Mouse (Mus musculus) limb, embryonic 12.5 days (tissue): ENCODE measurements around the gene Zc2hc1b. TPM values are rescaled to one million over a fixed set of nuclear protein-coding genes. Genes with fewer than 3 reads are reported as not detected.

Source experiments
- ATAC-seq: fragments of 200-750 bp; cut with Nextera tagmentation; 2 replicates; pipeline ENCODE4 v1.8.0; 2017; ENCODE audit warnings: low read depth, moderate TSS enrichment; ENCODE audit not compliant: insufficient number of reproducible peaks, insufficient read depth, low FRiP score, low TSS enrichment
- H3K27ac ChIP-seq: fragments of 300-500 bp; sonication (generic); 2 replicates; pipeline ENCODE4 v1.5.1; 2016; ENCODE audit warnings: mild to moderate bottlenecking, moderate library complexity
- H3K27me3 ChIP-seq: fragments of 300-500 bp; sonication (generic); 2 replicates; pipeline ENCODE4 v1.6.1; 2016; ENCODE audit warnings: mild to moderate bottlenecking, moderate library complexity
- H3K36me3 ChIP-seq: fragments of 300-500 bp; sonication (generic); 2 replicates; pipeline ENCODE4 v1.6.1; 2016; ENCODE audit warnings: mild to moderate bottlenecking, moderate library complexity
- H3K4me1 ChIP-seq: fragments of 300-500 bp; sonication (generic); replicated peaks from 2 replicates; pipeline ENCODE4 v1.6.1; 2016
- H3K4me2 ChIP-seq: fragments of 300-500 bp; sonication (generic); 2 replicates; pipeline ENCODE4 v1.6.1; 2016; ENCODE audit warnings: mild to moderate bottlenecking, moderate library complexity
- H3K4me3 ChIP-seq: fragments of 300-500 bp; sonication (generic); replicated peaks from 2 replicates; pipeline ENCODE4 v1.5.1; 2016; ENCODE audit warnings: mild to moderate bottlenecking
- H3K9ac ChIP-seq: fragments of 300-500 bp; sonication (generic); replicated peaks from 2 replicates; pipeline ENCODE4 v1.6.1; 2016; ENCODE audit warnings: mild to moderate bottlenecking, moderate library complexity
- H3K9me3 ChIP-seq: fragments of 300-500 bp; sonication (generic); 2 replicates; pipeline ENCODE4 v1.6.1; 2016; ENCODE audit warnings: mild to moderate bottlenecking, moderate library complexity
- WGBS: fragments of 180-500 bp; shearing (Covaris S2); methylation state at CpG from one replicate; pipeline ENCODE4 v1.1.7; 2016; 5-methylcytosine and 5-hydroxymethylcytosine counted together
- polyA plus RNA-seq: library from polyadenylated mRNA; unstranded; fragments of >200 nt; fragmentation: Nextera tagmentation; extraction: Ambion mirVana; gene quantifications from 2 replicates; pipeline ENCODE4 v1.2.1, GENCODE M21; 2016

Gene Zc2hc1b
- polyA plus RNA-seq: not detected in 2 replicates

DNA sequence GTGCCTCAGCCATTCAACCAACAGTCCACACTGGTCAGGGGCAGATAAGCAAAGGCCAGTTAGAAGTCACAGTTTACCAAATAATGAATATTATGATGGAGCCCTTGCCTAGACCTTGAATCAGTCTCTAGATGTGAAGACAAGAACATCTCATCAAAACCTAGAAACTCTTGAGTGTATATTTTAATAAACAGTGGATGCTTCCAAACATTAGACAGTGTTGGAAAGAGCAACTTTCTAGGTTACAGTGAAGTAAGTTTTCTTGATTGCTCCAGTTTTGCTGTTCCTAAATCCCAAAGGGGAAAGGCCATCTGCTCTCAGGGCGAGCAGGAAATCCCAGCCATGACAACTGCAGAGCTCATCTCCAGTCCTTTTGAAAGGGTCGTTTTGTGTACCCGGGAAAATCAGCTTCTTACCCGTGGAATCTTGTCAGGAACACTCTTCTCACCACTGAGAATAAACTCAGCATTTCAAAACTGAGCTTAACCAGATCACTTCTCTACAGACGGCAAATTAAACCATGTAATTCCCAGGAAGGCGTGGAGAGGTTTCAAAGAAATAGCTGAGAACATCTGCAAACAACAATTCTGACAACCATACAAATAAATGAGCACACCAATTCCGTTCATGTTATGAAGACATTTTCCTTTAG is at the start of gene Zc2hc1b:
Gene Zc2hc1b (minus strand): TSS at position 51 of the 652 bp plus-strand sequence.
- Histone ChIP-seq H3K4me2 (no peak within 1 kb of the TSS), H3K9ac (no peak within 1 kb of the TSS), H3K4me1 (peaks cover 3% of the 10 kb centered on the region; the same call in 1 of the 2 replicates), H3K27me3 (no peaks in the 10 kb centered on the region), H3K36me3 (peaks cover 65% of the 10 kb centered on the region), H3K4me3 (no peak within 1 kb of the TSS), H3K27ac (no peak within 1 kb of the TSS), H3K9me3 (no peaks in the 10 kb centered on the region)
- no peak for ATAC-seq
- whole genome bisulfite sequencing: 77% methylated on average over 7 of the region's 7 CpGs

DNA sequence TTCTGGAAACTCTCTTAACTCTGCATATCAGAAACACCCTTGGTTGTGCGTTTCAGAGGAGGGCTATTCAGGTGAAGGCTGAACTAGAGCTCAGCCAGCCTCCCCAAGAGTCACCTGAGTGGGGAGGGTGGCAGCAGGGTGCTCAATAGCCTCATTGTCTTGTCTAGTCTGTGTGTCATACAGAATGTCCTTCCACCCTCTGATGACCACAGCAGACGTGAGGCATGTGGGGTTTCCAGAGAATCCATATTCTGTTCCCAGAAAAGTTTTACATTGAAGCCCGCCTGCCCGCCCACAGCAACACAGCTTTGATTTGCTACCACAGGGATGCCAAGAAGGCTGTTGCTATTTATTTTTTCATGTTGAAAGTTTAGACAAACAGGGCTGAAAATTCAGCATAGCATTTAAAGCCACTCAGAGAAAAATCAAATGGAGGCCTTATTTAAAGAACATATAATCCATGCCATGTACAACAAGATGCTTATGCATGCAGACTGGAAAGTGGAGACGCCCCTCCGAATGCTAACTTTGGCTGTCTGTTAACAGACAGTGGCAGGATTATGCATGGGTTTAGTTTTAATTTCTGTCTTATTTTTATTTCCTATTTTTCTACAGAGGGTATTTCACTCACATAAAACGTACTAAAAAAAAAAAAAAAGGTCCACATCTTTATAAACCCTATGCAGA is 47.7 kb upstream of the Zc2hc1b start:
- Histone ChIP-seq H3K9me3 (no peaks in the 10 kb centered on the region), H3K4me1 (no peaks in the 10 kb centered on the region), H3K4me3 (no peak overlapping the region), H3K27ac (no peak overlapping the region), H3K27me3 (no peaks in the 10 kb centered on the region), H3K4me2 (no peak overlapping the region), H3K36me3 (peaks cover 25% of the 10 kb centered on the region), H3K9ac (no peak overlapping the region)
- ATAC-seq: no peak
- 86% methylated on average over 7 of the region's 7 CpGs for WGBS

- peaks cover 15% of the 10 kb centered on the region for H3K36me3 ChIP-seq
- no peaks in the 10 kb centered on the region for H3K9me3 ChIP-seq
- no peak overlapping the region for H3K4me2 ChIP-seq
- WGBS: 87% methylated on average over 3 of the region's 3 CpGs
- H3K27ac ChIP-seq: no peak overlapping the region
- no peak for ATAC-seq
- H3K4me1 ChIP-seq: no peaks in the 10 kb centered on the region
- H3K27me3 ChIP-seq: no peaks in the 10 kb centered on the region
- no peak overlapping the region for H3K9ac ChIP-seq
- no peak overlapping the region for H3K4me3 ChIP-seq
Measured at GRCm38 (mm10) chr10:13222135-13222534, 44.3 kb upstream of the Zc2hc1b start.

- Histone ChIP-seq H3K9me3 (no peaks in the 10 kb centered on the region), H3K36me3 (peaks cover 19% of the 10 kb centered on the region), H3K4me3 (no peak overlapping the region), H3K4me1 (no peaks in the 10 kb centered on the region), H3K4me2 (no peak overlapping the region), H3K9ac (no peak overlapping the region), H3K27ac (no peak overlapping the region), H3K27me3 (no peaks in the 10 kb centered on the region)
- no peak for ATAC-seq
- 67% methylated on average over 1 of the region's 1 CpGs for WGBS
Measured at GRCm38 (mm10) chr10:13220061-13220460, 42.2 kb upstream of the Zc2hc1b start.

- Histone ChIP-seq H3K27me3 (no peaks in the 10 kb centered on the region), H3K4me3 (no peak overlapping the region), H3K4me1 (0 out of 2 replicates have a peak, but pooled peaks cover 2% of the 10 kb centered on the region), H3K9ac (no peak overlapping the region), H3K4me2 (no peak overlapping the region), H3K27ac (no peak overlapping the region), H3K36me3 (peaks cover 12% of the 10 kb centered on the region; the same call in 1 of the 2 replicates), H3K9me3 (no peaks in the 10 kb centered on the region)
- ATAC-seq: no peak
- WGBS: 81% methylated on average over 12 of the region's 12 CpGs
Measured at GRCm38 (mm10) chr10:13213956-13214355, 36.1 kb upstream of the Zc2hc1b start.

DNA sequence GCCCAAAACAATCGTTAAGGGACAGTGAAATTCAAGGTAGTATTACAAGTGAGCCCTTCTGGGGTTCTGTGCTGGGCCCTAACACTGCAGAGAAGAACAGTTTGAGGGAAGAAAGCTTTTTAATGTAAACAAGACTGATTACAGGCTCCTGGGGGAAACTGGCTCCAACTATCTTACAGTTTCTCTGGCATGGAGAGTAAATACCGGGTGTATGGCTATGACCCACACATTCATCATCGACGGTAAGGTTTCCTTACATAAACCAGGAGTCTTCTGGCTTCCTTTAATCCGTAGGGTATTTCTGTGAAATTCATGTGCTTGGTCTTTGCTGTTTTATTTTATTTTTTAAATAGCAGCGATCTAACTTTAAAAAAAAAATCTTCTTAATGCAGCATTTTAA is 35.0 kb upstream of the Zc2hc1b start:
- Histone ChIP-seq H3K36me3 (peaks cover 12% of the 10 kb centered on the region; the same call in 1 of the 2 replicates), H3K4me1 (0 out of 2 replicates have a peak, but pooled peaks cover 2% of the 10 kb centered on the region), H3K27me3 (no peaks in the 10 kb centered on the region), H3K4me3 (no peak overlapping the region), H3K9ac (no peak overlapping the region), H3K9me3 (no peaks in the 10 kb centered on the region), H3K4me2 (no peak overlapping the region), H3K27ac (no peak overlapping the region)
- 75% methylated on average over 6 of the region's 6 CpGs for WGBS
- ATAC-seq: no peak

- ATAC-seq: no peak
- H3K27ac ChIP-seq: no peak overlapping the region
- no peak overlapping the region for H3K9ac ChIP-seq
- no peak overlapping the region for H3K4me3 ChIP-seq
- no peak overlapping the region for H3K4me2 ChIP-seq
- H3K27me3 ChIP-seq: no peaks in the 10 kb centered on the region
- H3K4me1 ChIP-seq: 0 out of 2 replicates have a peak, but pooled peaks cover 2% of the 10 kb centered on the region
- WGBS: 80% methylated on average over 9 of the region's 9 CpGs
- H3K9me3 ChIP-seq: no peaks in the 10 kb centered on the region
- peaks cover 12% of the 10 kb centered on the region; the same call in 1 of the 2 replicates for H3K36me3 ChIP-seq
Measured at GRCm38 (mm10) chr10:13212326-13212725, 34.5 kb upstream of the Zc2hc1b start.

- H3K9me3 ChIP-seq: no peaks in the 10 kb centered on the region
- H3K9ac ChIP-seq: no peak overlapping the region
- no peaks in the 10 kb centered on the region for H3K27me3 ChIP-seq
- no peak overlapping the region for H3K4me3 ChIP-seq
- 0 out of 2 replicates have a peak, but pooled peaks cover 2% of the 10 kb centered on the region for H3K4me1 ChIP-seq
- no peak for ATAC-seq
- WGBS: 72% methylated on average over 8 of the region's 8 CpGs
- H3K27ac ChIP-seq: no peak overlapping the region
- peaks cover 8% of the 10 kb centered on the region; the same call in 1 of the 2 replicates for H3K36me3 ChIP-seq
- H3K4me2 ChIP-seq: no peak overlapping the region
Measured at GRCm38 (mm10) chr10:13209930-13210637, 32.3 kb upstream of the Zc2hc1b start.

DNA sequence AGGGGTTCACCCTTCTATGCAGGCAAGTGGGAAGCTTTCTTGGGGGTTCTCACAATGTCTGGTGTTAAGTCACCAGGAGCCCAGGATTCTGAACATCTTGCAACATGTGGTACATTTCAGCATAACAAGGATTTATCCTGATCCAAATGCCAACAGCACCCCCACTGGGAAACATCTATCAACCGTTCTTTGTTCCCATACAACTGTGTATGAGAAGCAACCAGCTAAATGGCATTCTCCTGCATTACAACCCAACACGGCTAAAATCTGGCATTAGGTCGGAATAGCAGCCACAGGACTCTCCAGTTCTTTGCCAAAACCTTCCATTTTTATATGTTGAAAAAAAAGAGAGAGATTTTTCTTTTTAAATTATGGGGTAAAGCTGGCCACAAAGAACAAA is 31.7 kb upstream of the Zc2hc1b start:
- 0 out of 2 replicates have a peak, but pooled peaks cover 2% of the 10 kb centered on the region for H3K4me1 ChIP-seq
- no peak overlapping the region for H3K4me2 ChIP-seq
- no peak for ATAC-seq
- H3K4me3 ChIP-seq: no peak overlapping the region
- H3K27ac ChIP-seq: no peak overlapping the region
- no peak overlapping the region for H3K9ac ChIP-seq
- no peaks in the 10 kb centered on the region for H3K9me3 ChIP-seq
- H3K36me3 ChIP-seq: peaks cover 8% of the 10 kb centered on the region; the same call in 1 of the 2 replicates
- 75% methylated on average over 3 of the region's 3 CpGs for WGBS
- no peaks in the 10 kb centered on the region for H3K27me3 ChIP-seq

DNA sequence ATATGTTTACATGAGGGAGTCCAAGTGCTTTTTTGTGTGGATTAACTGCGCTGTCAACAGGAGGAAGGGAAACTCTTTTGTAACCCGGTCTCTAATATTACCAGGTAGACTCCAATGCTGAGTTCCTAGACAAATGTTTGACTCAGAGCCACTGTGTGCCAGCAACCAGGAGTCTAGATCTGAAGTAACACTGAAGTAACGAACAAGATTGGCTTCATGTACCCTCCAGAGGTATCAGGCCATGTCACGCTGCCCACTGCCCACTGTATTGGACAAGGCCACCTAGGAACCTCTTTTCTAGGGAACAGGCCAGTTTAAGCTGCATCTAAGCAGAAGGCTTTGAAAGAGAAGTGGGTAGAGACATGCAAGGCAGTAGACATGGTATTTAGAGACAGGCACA is 31.2 kb upstream of the Zc2hc1b start:
- Histone ChIP-seq H3K4me2 (no peak overlapping the region), H3K27ac (no peak overlapping the region), H3K27me3 (no peaks in the 10 kb centered on the region), H3K9ac (no peak overlapping the region), H3K36me3 (peaks cover 8% of the 10 kb centered on the region; the same call in 1 of the 2 replicates), H3K9me3 (no peaks in the 10 kb centered on the region), H3K4me3 (no peak overlapping the region), H3K4me1 (0 out of 2 replicates have a peak, but pooled peaks cover 2% of the 10 kb centered on the region)
- WGBS: 89% methylated on average over 4 of the region's 4 CpGs
- ATAC-seq: no peak

DNA sequence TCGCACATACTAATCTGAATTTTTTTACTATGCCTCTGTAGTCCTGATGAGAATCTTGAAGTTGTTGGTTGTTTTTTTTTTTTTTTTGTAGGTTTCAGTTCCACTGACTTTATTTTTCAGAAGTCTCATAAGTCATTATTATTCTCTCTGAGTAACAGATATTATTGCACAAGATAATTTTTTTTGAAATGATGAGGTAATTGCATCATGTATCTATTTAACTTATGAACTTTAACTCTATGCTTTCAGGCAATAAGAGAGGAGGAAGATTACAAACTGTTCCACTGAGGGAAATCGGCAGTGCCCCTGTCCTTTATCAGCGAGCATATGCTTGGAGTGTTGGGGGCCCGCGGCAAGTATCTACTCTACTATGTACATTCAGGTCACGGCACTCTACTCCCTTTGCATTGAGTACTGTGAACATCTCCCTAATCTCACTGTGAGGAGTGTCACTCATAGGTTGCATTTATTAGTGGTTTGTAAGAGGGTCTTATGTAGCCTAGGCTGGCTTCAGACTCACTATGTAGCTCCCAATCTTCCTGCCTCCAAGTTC is 24.0 kb upstream of the Zc2hc1b start:
- 96% methylated on average over 6 of the region's 6 CpGs for WGBS
- no peak overlapping the region for H3K27ac ChIP-seq
- no peaks in the 10 kb centered on the region for H3K36me3 ChIP-seq
- no peak overlapping the region for H3K4me3 ChIP-seq
- H3K27me3 ChIP-seq: no peaks in the 10 kb centered on the region
- no peaks in the 10 kb centered on the region for H3K4me1 ChIP-seq
- no peak overlapping the region for H3K9ac ChIP-seq
- H3K9me3 ChIP-seq: no peaks in the 10 kb centered on the region
- ATAC-seq: no peak
- H3K4me2 ChIP-seq: no peak overlapping the region
